Mouse (Mus musculus): ENCODE data around the gene Dock1.

Dock1 gene

DNA sequence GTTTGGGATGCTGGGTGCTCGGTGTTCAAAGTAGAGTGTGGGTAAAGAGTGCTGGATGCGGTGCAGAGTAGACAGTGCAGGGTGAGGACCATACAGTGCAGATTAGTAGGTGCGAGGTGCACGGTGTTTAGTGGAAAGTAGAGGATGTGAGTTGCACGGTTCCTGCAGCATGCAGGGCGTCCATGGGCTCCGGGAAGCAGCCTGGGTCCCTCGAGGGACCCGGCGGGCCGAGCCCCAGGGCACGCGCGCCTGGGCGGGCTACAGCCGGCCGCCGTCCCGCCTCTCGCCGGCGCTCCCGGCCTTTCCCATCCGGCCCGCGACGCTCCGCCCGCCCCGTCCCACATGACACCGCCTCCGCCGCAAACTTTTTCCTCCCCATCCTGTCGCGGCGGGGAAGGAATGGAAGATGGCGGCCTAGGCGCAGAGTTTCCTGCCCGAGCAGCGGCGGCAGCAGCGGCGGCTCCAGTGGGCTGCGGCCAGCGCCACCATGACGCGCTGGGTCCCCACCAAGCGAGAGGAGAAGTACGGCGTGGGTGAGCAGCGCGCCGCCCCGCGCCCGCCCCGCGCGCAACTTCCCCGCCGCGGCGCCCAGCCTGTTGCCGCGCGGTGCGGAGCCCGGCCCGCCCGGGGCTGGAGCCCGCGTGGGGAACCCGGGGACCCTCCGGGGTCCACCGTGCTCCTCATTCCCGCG is at the start of gene Dock1:
Dock1 (plus strand) TSS at position 343 of the 691 bp plus-strand sequence.
- DNase-seq, result peak; percentile 10 to 15

DNA sequence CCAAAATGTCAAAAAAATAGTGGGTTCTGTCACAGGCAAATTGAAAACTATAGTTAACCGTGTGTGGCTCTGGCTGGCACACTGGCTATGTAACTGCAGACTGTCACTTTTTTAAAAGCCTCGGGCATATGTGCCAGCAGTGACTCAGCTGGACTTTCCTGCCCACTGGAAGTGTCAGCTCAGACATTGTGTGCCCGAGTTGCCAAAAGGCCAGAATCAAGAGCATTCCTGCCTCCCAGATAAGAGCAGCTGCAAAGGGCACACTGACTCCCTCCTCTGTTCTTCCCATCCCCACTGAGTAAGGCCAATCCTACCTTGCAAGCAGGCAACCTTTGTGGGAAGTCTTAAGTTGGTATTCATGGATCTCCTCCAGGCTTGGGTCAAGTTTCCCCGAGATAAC is 42.5 kb upstream of the Dock1 start:
- no peak for DNase-seq

DNA sequence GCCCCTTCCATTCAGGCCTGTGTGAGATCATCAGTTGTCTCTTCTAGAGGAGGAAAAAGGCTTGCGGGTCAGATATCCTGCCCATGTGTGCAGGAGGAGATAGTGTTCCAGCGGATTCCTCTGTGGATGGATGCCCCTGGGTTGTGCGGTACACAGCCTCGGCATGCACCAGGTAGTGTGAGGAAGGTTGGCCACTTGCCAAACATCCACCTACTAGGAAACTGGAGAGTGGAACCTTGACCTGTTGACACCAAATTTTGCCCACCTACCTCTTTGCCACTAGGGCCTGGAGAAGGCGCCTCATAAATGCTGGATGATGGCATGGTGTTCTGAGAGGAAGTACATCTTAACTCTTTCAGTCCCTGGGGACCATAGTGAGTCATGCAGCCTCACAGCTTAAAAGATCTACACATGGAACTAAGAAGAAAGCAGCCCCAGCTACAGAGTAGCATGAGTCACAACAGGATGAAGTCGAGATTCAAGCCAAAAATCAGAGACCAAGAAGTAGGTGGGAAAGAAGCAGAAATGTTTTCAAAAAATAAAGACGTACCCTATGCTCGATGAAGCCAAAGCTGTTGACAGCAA is 20.1 kb upstream of the Dock1 start:
- no peak for DNase-seq

DNA sequence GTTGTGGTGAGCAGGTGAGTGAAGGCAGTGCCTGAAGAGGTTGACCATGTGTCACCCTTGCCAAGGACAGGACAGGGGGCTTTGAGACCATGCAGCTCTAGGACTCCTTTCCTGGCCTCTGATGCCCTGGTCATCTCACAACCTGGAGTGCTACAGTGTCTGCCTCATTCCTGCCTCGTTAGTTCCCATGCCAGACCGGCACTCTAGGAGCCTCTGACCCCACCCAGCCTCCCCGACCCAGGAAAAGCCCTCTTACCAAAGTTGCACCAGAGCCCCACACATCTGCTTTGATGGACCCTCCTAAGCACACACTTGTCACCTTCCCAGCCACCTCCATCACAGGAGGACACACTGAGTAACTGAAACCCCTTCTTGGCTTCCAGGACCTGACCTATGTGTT is 19.4 kb upstream of the Dock1 start:
- DNase-seq, result no peak

DNA sequence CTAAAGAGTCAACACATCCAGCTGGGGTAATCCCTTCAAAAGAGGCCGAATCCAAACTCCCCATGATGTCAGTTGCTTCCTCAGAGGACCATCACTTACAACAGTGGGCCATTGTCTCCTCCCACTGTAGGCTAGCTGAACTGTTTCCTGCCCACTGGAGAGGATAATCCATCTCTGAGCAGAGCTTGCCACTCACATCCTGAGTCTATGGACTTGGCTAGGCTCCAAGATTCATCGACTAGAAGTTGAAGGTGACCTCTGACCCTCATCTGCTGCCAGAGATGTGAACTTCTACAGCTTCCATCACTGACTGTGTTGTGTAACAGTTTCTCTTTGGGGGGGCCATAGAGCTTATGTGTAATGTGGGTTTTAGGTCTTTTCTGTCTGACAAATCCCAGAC is 7.2 kb upstream of the Dock1 start:
- no peak for DNase-seq

DNA sequence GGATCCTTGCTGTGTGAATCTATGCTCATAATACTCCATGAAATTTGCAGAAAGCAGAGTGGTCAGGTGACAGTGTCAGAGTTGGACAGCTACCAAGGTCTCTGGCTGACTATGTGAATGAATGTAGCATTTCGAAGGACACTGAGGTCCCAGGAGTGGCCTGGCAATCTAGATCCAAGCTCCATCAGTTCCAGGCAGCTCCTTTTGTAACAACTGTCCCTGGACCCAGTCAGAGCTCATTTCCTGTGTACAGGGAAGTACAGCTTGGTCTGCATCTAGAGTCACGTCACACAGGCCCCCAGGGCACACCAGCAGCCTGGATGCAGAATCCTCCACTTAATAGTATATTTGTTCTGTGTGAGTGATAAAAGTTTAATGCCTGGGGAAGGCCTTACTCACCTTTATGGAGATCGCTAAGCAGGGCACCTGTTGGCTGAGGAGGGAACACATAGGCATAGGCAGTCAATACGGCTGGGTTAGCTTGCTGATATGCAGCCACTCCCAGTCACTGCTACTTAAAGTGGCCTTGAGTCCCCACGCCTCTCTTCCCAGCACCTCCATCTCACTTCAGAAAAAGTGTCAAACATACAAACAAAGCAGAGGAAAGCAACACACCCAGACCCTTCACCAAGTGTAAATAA is 4.7 kb upstream of the Dock1 start:
- DNase-seq, result no peak

DNA sequence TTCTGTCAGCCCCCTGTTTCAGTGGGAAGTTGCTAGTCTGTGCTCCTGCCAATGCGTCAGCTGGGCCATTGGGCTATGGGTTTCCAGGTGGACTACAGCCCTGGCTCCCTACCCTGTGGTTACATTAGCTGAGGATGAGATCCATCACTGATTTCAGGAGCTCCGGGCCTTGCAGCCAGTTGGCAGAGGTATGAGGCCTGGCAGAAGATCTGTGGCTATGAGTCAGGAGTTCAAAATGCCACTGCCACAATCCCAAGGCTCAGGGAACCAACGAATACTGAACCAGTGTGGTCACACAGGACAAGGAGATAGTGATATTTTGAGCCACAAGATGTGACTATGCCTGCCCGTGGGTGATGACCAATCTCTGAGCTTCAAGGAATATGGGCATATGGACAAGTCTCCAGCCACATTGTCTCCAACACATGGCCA is 3.2 kb upstream of the Dock1 start:
- no peak for DNase-seq

DNA sequence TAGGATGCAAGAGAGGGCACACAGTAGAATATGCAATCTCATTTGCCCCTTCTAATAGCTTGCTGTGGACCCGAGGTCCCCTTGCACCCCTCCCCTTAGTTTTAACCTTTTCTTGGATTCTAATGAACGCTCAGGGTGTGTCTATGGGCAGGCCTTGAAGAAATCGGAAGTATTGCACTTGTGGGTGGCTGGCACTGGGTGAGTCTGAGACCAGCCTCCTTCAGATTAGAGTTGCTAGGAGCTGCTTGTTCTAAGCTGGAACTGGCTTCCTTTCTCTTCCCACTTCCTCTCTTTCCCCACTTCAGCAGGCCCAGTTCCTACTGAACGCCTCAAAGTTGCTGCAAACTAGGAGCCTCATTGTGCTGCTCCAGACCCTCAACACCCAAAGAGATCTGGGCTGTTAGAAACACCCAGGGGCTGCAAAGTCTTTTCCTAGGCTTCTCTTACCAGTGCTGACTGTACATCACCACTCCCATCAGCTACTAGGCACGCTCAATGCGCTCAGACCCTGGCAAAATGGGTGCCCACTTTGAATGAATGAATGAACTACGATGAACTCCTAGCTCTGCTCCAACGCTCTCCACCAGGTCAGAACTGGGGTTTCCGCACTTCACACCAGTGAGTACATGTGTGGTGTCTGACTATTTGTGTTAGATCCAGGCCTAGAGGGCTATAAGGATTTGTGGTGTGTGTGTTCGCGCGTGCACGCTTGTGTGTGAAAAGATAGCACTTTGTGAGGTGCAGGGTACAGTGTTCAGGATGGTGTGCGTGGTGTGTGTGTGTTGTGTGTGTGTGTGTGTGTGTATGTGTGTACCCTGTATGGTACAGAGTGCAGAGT is 761 bp upstream of the Dock1 start:
- no peak for DNase-seq

DNA sequence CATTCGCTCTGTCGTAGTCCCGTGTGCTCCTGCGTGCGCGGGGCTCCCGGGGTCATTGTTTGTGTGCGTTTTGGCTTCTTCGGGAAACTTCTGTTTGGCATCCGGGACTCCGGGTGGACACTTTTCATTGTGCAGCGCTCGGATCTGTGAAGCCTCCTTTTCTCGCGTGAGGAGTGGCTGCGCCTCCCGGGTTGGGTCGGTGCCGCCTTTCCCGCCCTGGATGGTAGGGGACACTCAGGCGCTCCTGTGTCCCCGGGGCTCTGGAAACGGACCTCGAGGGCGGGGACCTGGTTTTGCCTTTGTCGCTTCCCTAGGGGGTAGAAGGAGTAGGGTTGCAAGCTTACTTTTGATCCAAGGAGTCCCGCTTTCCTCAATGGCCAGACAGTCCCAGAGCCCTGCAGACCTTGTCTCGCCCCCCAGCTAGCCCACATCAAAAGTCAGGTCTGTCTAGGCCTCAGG is 578 bp downstream of the Dock1 start:
- no peak for DNase-seq

DNA sequence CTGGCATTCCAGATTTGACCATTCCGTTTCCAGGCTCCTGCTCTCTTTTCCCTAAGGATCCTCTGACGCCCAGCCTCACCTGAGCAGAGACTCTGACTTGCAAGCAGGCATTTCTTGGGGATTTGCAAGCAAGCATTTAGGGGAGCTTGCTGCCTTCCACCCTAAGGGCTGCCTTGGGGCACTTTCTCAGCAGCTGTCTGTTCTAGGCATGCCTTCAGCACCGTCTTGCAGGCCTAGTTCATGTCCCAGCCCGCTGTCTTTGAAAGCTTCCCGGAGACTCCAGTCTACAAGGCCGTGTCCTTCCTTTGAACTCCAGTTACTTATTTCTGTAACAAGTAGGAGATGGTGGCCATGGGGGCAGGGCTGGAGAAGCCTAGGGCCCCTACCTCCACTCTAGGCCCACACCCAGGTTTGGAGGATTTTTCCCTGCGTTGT is 1.0 kb downstream of the Dock1 start:
- DNase-seq, result no peak

DNA sequence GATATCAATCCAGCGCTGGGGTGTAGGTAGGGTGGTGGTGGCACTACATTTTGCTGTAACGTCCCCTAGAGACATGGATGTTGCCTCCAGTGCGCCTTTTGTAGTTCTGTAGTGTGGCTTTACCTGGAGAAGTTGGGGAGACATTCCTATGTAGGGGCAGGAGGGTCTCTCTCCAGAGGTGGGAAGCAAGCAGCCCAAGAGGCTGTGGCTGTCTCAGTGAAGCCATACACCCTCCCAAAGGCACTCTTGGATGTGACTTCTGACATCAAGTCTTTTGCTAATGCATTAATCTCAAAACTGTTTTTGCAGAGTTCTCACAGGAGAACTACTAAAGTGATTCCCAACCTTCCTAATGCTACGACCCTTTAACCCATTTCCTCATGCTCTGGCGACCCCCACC is 2.7 kb downstream of the Dock1 start:
- DNase-seq, result no peak

DNA sequence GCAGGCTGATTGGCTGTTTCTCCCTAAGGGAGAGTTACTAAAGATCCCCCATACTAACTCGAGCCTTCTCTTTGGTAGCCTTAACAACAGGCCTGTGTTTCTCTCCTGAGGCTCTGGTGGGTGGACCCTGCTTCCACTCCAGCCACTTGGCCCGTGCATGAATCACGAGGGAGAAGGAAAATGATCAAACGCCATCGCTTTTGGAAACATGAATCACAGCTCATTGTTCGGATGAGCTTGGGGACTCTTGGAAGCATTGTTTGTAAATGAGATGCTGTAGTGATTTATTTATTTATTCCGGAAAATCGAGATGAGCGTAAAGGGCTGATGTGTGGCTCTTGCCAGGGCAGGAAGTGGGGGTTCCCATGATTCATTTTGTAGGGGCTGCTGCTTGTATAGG is 3.5 kb downstream of the Dock1 start:
- DNase-seq, result no peak

DNA sequence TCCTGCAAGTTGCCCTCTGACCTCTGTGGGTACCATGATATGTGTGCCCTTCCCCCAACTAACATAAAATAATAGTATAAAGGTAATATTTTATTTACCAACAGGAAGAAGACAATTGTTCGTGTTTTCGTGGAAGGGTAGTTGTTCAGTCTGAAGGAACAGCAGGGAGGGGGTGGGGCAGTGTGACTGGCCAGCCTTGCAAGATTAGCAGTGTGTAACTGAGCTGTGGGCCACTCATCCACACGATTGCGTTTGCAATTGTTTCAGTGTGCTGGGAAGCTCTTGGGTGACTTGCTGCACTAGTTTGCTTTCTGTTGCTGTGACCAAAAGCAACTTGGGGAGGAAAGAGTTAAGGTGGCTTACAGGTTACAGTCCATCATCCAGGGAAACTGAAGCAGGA is 7.4 kb downstream of the Dock1 start:
- no peak for DNase-seq

DNA sequence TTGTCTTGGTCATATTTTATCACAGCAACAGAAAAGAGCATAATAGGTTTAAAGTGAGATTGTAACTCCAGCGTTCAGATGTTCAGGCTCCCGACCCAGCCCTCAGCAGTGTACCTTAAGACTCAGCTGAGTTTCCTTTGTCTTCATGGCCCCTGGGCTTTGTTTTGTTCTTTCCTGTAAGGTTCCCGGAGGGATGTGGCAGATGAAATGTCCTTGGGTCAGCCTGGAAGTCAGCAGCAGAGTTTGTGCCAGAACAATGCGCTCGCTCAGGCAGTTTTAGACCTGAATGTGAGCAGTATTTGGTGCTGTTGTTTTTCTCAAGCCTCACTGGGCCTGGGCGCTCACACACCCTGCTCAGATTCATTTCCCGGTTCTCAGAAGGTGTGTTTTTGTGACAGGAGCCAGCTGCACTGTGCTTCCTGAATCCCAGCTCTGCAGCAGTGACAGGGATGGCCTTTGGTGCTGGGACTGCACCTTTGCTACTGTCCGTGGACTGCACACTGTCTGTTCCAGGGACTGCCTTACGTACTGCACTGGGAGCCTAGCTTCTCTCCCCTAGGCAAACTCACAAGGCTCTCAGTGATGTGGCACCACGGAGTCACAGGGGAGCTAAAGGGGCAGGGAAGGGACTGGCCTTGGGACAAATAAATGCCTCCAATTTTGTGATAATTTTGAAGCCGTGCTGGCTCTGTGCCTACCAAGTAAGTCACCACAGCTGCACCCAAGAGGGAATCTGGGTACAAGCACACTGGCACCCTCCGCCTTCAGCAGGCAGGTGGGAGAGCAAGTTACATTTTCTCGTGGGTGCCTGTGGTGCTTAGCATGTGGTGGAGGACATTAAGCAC is 9.1 kb downstream of the Dock1 start:
- no peak for DNase-seq

DNA sequence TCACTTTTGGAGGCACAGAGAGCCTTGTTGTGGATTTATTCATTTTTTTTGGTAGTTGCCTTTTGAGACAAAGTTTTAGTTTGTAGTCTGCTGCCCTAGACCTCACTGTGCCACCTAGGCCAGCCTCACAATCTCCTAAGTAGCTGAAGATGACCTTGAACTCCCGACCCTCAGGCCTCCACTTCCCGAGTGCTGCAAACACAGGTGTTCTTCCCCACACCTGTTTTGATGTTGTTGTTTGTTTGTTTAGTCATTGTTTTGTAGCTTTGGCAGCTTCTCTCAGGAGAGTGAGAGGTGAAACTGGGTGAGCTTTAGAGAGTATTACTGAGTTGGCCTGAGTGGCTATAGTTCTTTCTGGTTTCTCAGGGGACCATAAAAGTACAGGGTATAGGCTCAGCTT is 9.7 kb downstream of the Dock1 start:
- DNase-seq, result no peak

DNA sequence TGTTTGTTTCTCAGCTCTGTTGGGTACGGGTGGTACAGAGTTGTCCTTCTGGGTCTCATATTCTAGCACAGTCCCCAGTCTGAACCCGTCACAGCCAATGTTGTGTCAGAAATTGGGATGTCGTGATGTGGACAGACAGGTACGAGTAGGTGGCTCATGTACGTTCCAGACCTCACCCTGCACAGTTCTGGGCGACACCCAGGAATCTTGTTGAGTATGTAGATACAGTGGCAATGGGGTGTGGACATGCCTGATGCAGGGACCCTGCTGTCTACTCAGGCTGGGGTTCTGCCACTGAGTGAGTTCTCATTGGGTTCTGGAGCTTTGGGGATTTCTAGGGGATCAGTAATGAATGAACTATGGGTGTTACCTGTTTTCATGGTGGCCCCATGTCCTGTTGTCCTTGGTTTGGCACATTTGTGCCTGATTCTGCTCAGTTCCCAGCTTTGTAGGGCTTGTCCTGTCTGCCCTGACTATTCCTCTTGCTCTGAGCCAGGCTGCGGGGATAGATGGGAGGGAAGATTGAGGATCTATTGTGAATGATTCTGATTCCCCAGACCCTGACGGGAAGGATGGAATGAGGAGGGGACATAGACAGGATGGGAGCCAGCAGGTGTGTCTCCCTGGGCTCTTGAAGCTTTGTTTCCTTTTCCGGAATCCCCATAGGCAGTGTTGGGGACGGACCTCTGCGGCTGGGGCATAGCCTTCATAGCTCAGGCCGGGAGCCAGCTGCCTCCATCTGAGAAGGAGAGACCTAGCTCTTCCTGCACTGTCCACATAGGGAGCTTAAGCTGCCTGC is 11.5 kb downstream of the Dock1 start:
- DNase-seq, result no peak

DNA sequence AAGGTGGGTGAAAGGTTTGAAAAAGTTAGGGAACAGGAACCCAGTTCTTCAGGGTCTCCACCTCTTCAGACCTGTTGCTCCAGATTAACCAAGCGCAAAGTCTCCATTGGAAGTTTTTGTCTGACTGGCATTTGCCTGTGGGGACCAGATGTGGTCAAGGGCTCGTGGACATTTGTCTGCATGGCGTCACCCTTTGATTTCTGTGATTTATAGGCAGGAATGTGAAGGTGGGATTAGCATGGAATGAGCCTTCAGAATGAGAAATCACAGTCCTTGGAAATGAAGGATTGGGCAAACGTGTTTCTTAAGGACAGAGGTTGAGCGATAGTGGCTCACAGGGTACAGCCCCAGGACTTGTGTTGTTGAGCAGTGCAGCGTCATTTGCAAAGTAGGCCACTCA is 17.9 kb downstream of the Dock1 start:
- DNase-seq, result no peak

DNA sequence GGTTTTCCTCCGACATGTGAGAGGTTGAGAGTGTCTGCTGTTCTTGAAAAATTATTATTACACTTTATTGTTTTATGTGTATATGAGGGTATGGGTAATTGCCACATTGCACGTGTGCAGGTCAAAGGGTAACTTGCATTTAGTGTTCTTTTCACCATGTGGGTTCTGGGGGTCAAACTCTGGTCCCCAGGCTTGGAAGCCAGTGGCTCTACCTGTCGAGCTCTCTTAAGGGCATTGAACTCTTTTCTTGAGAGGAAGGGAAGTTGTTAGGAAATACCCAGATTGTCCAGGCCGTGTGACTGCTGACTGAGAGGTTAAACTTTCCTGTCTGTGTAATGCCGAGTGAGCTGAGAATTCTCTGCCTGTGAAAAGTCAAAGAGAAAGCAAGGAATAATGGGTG is 19.7 kb downstream of the Dock1 start:
- DNase-seq, result no peak

DNA sequence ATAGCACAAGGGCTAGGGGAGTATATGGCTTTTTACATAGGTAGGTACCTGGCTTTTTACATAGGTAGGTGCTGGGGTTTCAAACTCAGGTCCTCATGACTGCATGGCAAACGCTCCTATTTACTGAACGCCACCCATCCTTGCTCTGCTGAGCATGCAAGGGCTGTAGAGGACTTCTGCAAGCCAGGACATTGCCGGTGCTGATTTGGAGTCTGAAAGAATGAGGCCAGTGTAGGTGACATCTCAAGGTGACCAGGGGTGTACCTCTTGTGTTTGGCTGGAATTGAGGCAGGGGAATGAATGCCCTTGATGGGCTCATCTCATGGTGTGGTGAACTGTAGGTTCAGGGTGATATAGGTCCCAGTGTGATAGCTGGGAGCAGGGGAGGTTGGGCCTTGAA is 20.4 kb downstream of the Dock1 start:
- no peak for DNase-seq

DNA sequence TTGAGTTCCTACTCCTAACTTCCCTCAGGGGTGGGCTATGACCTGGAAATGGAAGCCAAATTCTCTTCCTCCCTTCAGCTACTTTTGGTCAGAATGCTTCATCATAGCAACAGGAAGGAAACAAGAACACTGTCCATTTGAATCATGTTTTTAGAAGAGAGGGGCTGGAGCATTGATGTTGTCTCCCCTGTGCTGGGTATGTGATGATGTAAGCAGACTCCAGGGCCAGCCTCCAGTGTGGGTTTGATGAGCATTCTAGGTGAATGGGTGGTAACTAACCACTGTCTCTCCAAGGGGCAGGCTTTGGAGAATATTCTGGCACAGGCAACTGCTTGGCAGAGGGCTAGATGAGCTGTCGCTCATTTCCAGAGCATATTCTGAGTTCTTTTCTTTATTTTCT is 22.9 kb downstream of the Dock1 start:
- no peak for DNase-seq

DNA sequence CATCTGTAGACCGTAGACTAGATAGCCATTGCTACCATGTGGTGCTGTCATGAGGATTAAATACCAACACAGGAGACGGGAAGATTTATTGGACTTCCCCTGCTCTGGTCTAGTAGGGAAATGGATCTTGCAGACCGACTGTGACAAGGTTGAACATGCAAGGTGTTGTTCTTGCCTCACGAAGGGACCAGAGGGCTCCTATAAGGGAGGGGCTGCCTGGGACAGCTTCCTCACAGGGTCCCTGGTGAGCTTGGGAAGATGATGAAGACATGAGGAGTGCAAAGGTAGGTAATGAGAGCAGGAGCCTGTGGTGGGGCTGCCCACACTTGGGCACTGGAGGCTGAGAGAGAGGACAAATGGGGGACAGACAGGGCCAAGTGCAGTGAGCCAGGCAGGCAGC is 25.0 kb downstream of the Dock1 start:
- no peak for DNase-seq
